Mouse (Mus musculus) kidney, embryonic 14.5 days (tissue): ENCODE measurements at regions not wholly inside any gene's neighbourhood (a gene's known extent, or its start where the extent isn't known, plus 50 kb on each side); places are given as distances from the start of the nearest gene placed in this dataset.
A peak's percentile ranks its signal among the peaks of the same experiment; 100 is the strongest.

ENCODE experiments used
- ATAC-seq: fragments of 200-750 bp; cut with Nextera tagmentation; 2 replicates; pipeline ENCODE4 v1.8.0; 2017; ENCODE audit warnings: moderate number of reproducible peaks, mild to moderate bottlenecking, moderate TSS enrichment, moderate library complexity; ENCODE audit not compliant: low FRiP score, low TSS enrichment
- H3K27ac ChIP-seq: fragments of 300-500 bp; sonication (generic); 2 replicates; pipeline ENCODE4 v1.5.1; 2014; ENCODE audit warnings: low read depth, mild to moderate bottlenecking, low read length, moderate library complexity, mixed read lengths
- H3K27me3 ChIP-seq: fragments of 300-500 bp; sonication (generic); 2 replicates; pipeline ENCODE4 v1.6.1; 2014; ENCODE audit warnings: mild to moderate bottlenecking, low read length; ENCODE audit not compliant: control insufficient read depth, insufficient read depth
- H3K36me3 ChIP-seq: fragments of 300-500 bp; sonication (generic); 2 replicates; pipeline ENCODE4 v1.6.1; 2014; ENCODE audit warnings: low read length, mixed read lengths; ENCODE audit not compliant: control insufficient read depth, insufficient read depth
- H3K4me1 ChIP-seq: fragments of 300-500 bp; sonication (generic); 2 replicates; pipeline ENCODE4 v1.6.1; 2014; ENCODE audit warnings: low read length, mixed read lengths; ENCODE audit not compliant: control insufficient read depth, insufficient read depth
- H3K4me2 ChIP-seq: fragments of 300-500 bp; sonication (generic); replicated peaks from 2 replicates; pipeline ENCODE4 v1.6.1; 2014; ENCODE audit warnings: low read depth, mild to moderate bottlenecking, low read length
- H3K4me3 ChIP-seq: fragments of 300-500 bp; sonication (generic); 2 replicates; pipeline ENCODE4 v1.5.1; 2014; ENCODE audit warnings: mild to moderate bottlenecking, low read length
- H3K9ac ChIP-seq: fragments of 300-500 bp; sonication (generic); 2 replicates; pipeline ENCODE4 v1.6.1; 2014; ENCODE audit warnings: low read depth, mild to moderate bottlenecking, low read length, moderate library complexity
- H3K9me3 ChIP-seq: fragments of 300-500 bp; sonication (generic); 2 replicates; pipeline ENCODE4 v1.6.1; 2016; ENCODE audit warnings: low read length; ENCODE audit not compliant: control insufficient read depth
- WGBS: fragments of 180-500 bp; shearing (Covaris S2); extraction: QIAGEN DNeasy Blood & Tissue Kit; methylation state at CpG from one replicate; pipeline ENCODE4 v1.1.7; 2014; 5-methylcytosine and 5-hydroxymethylcytosine counted together

DNA sequence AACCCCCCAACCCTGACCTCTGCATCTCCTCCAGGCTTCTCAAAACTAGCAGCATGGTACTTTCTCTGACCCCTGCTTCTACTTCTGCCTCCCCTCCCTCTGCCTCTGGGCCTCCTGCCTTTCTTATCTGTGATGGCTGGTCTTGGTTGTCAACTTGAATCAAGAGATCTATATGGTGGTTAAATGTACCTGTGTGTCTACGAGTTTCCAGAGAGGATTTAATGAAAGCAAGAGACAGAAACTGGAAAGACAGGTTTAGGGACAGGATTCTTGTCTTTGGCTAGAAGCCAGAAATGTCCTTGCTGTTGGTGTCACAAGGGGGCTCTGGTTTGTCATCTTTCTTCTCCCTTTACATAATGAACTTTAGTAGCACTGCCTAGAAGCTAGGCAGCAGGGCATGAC, 180.9 kb downstream of the Gm19410 start:
- 14% methylated on average over 1 of the region's 1 CpGs for WGBS
- no peak overlapping the region for H3K9ac ChIP-seq
- no peaks in the 10 kb centered on the region for H3K27me3 ChIP-seq
- H3K27ac ChIP-seq: no peak overlapping the region
- no peaks in the 10 kb centered on the region for H3K9me3 ChIP-seq
- ATAC-seq: no peak
- no peak overlapping the region for H3K4me3 ChIP-seq
- H3K4me1 ChIP-seq: peaks cover 18% of the 10 kb centered on the region
- no peak overlapping the region for H3K4me2 ChIP-seq
- no peaks in the 10 kb centered on the region for H3K36me3 ChIP-seq

DNA sequence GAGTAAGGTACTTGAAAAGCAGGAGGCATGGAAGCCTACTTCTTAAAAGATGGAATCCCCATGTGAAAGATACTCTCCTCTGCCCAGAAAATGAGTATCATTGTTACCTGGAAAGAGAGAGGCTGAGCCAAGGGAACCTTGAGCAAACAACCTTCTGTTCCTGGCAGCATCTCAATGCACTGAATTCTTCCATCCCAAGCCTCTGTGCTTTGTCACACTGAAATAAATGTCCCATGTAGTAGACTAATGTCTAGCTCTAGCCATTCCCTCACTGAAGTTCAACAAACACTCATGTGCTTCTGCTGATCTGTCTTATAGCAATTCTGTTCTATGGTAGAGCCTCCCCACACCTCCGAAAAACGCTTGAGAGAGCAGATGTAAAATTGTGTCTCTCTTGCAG, 182.6 kb downstream of the Gm19410 start:
- no peak for ATAC-seq

DNA sequence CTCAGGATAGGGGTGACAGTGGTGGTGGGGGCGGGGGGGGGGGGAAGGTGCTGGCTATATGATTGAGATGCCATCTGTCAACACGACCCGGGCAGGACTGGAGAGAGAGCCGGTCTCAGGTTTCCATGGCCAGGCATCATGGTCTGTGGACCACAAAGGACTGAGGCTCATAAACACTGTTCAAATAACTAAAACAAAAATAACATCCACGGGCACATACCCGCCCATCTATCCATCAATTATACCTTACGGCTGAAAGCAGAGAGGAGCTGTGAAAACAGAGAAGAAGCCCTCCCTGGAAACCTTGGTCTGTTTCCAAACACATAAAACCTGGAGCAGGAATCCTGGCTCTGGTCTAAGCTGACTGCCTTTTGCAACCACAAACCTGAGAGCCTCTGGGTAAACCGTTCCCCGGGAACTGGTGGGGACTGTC, 183.2 kb downstream of the Gm19410 start:
- H3K27ac ChIP-seq: 0 out of 2 replicates have a peak overlapping the region, but pooled peaks have one; percentile 38
- H3K9me3 ChIP-seq: no peaks in the 10 kb centered on the region
- H3K36me3 ChIP-seq: no peaks in the 10 kb centered on the region
- H3K4me1 ChIP-seq: peaks cover 18% of the 10 kb centered on the region
- no peak overlapping the region for H3K9ac ChIP-seq
- no peak overlapping the region for H3K4me2 ChIP-seq
- no peak overlapping the region for H3K4me3 ChIP-seq
- no peaks in the 10 kb centered on the region for H3K27me3 ChIP-seq
- 5% methylated on average over 9 of the region's 9 CpGs for WGBS
- peak; percentile 96 for ATAC-seq

More for the DNA sequence above, 182.6 kb downstream of the Gm19410 start:
- Histone ChIP-seq H3K27me3 (no peaks in the 10 kb centered on the region), H3K9me3 (no peaks in the 10 kb centered on the region), H3K36me3 (no peaks in the 10 kb centered on the region), H3K27ac (no peak overlapping the region), H3K4me3 (no peak overlapping the region), H3K9ac (no peak overlapping the region), H3K4me2 (no peak overlapping the region), H3K4me1 (peaks cover 18% of the 10 kb centered on the region)
- WGBS: 43% methylated on average over 2 of the region's 2 CpGs

GRCm38 (mm10) chr8:35955506-35955905, 189.9 kb downstream of the Gm19410 start:
- Histone ChIP-seq H3K4me3 (no peak overlapping the region), H3K4me2 (no peak overlapping the region), H3K4me1 (0 out of 2 replicates have a peak, but pooled peaks cover 6% of the 10 kb centered on the region), H3K27me3 (no peaks in the 10 kb centered on the region), H3K36me3 (no peaks in the 10 kb centered on the region), H3K9ac (no peak overlapping the region), H3K27ac (no peak overlapping the region), H3K9me3 (no peaks in the 10 kb centered on the region)
- ATAC-seq: no peak
- WGBS: 92% methylated on average over 2 of the region's 2 CpGs

DNA sequence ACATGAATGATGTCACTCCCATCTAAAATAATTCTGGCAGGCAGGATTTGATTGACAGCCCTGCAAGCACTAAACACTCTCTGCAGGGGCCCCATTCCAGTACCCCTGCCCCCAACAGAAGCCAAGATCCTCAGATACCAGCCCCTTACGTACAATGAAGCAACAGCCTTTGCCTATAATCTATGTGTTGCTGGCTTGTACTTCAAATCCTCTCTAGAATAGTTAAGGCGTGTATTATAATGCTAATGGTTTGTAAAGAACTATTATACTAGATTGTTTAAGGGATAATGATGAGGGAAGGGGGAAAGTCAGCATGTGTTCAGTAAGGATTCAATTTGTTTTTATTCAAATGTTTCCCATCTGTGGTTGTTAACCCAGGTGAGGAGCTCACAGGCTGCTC, 190.7 kb downstream of the Gm19410 start:
- WGBS: 82% methylated on average over 2 of the region's 2 CpGs
- no peak overlapping the region for H3K4me3 ChIP-seq
- no peak for ATAC-seq

GRCm38 (mm10) chr8:35959201-35959600, 193.6 kb downstream of the Gm19410 start:
- 58% methylated on average over 4 of the region's 4 CpGs for WGBS
- Histone ChIP-seq H3K4me1 (0 out of 2 replicates have a peak, but pooled peaks cover 10% of the 10 kb centered on the region), H3K36me3 (no peaks in the 10 kb centered on the region), H3K27ac (no peak overlapping the region), H3K9me3 (no peaks in the 10 kb centered on the region), H3K27me3 (no peaks in the 10 kb centered on the region), H3K9ac (no peak overlapping the region), H3K4me2 (no peak overlapping the region), H3K4me3 (no peak overlapping the region)
- no peak for ATAC-seq

More for the DNA sequence above, 190.7 kb downstream of the Gm19410 start:
- no peak overlapping the region for H3K4me2 ChIP-seq
- H3K9me3 ChIP-seq: no peaks in the 10 kb centered on the region
- no peaks in the 10 kb centered on the region for H3K36me3 ChIP-seq
- no peak overlapping the region for H3K9ac ChIP-seq
- no peak overlapping the region for H3K27ac ChIP-seq
- no peaks in the 10 kb centered on the region for H3K27me3 ChIP-seq
- H3K4me1 ChIP-seq: 0 out of 2 replicates have a peak, but pooled peaks cover 7% of the 10 kb centered on the region

GRCm38 (mm10) chr8:35960867-35961614, 195.5 kb downstream of the Gm19410 start:
- peak overlapping the region; percentile 2; the same call in 1 of the 2 replicates for H3K4me2 ChIP-seq
- ATAC-seq: no peak

DNA sequence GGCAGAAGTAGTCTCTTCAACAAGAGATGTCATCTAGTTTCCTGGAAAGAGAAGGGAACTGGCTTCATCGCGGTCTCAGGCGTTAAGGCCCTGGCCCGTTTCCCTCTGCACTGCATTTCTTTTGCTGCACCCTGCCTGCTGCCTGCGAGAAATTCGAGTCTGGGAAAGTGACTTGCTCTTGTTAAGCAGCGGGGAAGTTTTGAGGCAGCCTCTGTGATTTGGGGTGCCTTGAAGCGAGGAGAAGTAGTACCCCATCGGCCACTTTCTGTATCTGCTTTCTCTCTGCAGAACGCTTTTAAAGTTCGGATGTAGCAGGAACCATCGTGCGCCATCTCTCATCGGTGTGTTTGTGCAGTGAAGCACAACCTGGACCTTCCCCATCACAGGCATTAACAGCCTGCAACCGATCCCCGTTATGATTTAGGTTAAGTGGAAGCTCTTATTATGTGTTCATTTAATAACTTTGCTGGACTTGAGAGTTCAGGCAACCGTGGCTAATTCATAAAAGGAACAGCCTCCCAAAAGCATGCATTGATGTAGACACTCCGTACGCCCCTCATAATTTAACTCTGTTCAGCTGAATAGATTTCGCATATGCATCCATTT, 196.1 kb downstream of the Gm19410 start:
- H3K9me3 ChIP-seq: no peaks in the 10 kb centered on the region
- peaks cover 13% of the 10 kb centered on the region; the same call in 1 of the 2 replicates for H3K4me1 ChIP-seq
- H3K27me3 ChIP-seq: no peaks in the 10 kb centered on the region
- H3K27ac ChIP-seq: no peak overlapping the region
- 0 out of 2 replicates have a peak, but pooled peaks have one; percentile 32 for ATAC-seq
- WGBS: 42% methylated on average over 20 of the region's 20 CpGs
- H3K9ac ChIP-seq: no peak overlapping the region
- H3K4me2 ChIP-seq: peak overlapping the region; percentile 2; the same call in 1 of the 2 replicates
- H3K36me3 ChIP-seq: no peaks in the 10 kb centered on the region
- no peak overlapping the region for H3K4me3 ChIP-seq

More at GRCm38 (mm10) chr8:35960867-35961614, 195.5 kb downstream of the Gm19410 start:
- H3K27me3 ChIP-seq: no peaks in the 10 kb centered on the region
- peaks cover 16% of the 10 kb centered on the region; the same call in 1 of the 2 replicates for H3K4me1 ChIP-seq
- H3K4me3 ChIP-seq: no peak overlapping the region
- H3K9ac ChIP-seq: no peak overlapping the region
- no peaks in the 10 kb centered on the region for H3K36me3 ChIP-seq
- H3K27ac ChIP-seq: no peak overlapping the region
- WGBS: 54% methylated on average over 9 of the region's 9 CpGs
- no peaks in the 10 kb centered on the region for H3K9me3 ChIP-seq

- peaks cover 10% of the 10 kb centered on the region; the same call in 1 of the 2 replicates for H3K4me1 ChIP-seq
- no peak overlapping the region for H3K27ac ChIP-seq
- WGBS: 6% methylated on average over 1 of the region's 1 CpGs
- no peaks in the 10 kb centered on the region for H3K36me3 ChIP-seq
- no peak overlapping the region for H3K4me3 ChIP-seq
- H3K9me3 ChIP-seq: no peaks in the 10 kb centered on the region
- no peaks in the 10 kb centered on the region for H3K27me3 ChIP-seq
- peak; percentile 43; the same call in 1 of the 2 replicates for ATAC-seq
- H3K4me2 ChIP-seq: no peak overlapping the region
- no peak overlapping the region for H3K9ac ChIP-seq
Measured at GRCm38 (mm10) chr8:35964932-35965331, 199.3 kb downstream of the Gm19410 start.
